Mouse (Mus musculus) forebrain, embryonic 16.5 days (tissue): ENCODE measurements around the gene Ccnl2. TPM values are rescaled to one million over a fixed set of nuclear protein-coding genes. Genes with fewer than 3 reads are reported as not detected.
A peak's percentile ranks its signal among the peaks of the same experiment; 100 is the strongest.

ENCODE experiments used
- ATAC-seq: fragments of 200-750 bp; cut with Nextera tagmentation; 2 replicates; pipeline ENCODE4 v1.8.0; 2017; ENCODE audit warnings: mild to moderate bottlenecking, moderate library complexity
- H3K27ac ChIP-seq: fragments of 300-500 bp; sonication (generic); 2 replicates; pipeline ENCODE4 v1.5.1; 2014; ENCODE audit warnings: low read length, control low read depth
- H3K27me3 ChIP-seq: fragments of 300-500 bp; sonication (generic); replicated peaks from 2 replicates; pipeline ENCODE4 v1.6.1; 2014; ENCODE audit warnings: low read length; ENCODE audit not compliant: control insufficient read depth, insufficient read depth
- H3K36me3 ChIP-seq: fragments of 300-500 bp; sonication (generic); 2 replicates; pipeline ENCODE4 v1.6.1; 2014; ENCODE audit not compliant: control insufficient read depth, insufficient read depth
- H3K4me1 ChIP-seq: fragments of 300-500 bp; sonication (generic); replicated peaks from 2 replicates; pipeline ENCODE4 v1.6.1; 2014; ENCODE audit warnings: low read length; ENCODE audit not compliant: control insufficient read depth, insufficient read depth
- H3K4me2 ChIP-seq: fragments of 300-500 bp; sonication (generic); 2 replicates; pipeline ENCODE4 v1.6.1; 2014; ENCODE audit warnings: mild to moderate bottlenecking, low read length, control low read depth
- H3K4me3 ChIP-seq: fragments of 300-500 bp; sonication (generic); replicated peaks from 2 replicates; pipeline ENCODE4 v1.5.1; 2014; ENCODE audit warnings: mild to moderate bottlenecking, low read length, control low read depth
- H3K9ac ChIP-seq: fragments of 300-500 bp; sonication (generic); replicated peaks from 2 replicates; pipeline ENCODE4 v1.6.1; 2014; ENCODE audit warnings: low read depth, low read length, control low read depth
- H3K9me3 ChIP-seq: fragments of 300-500 bp; sonication (generic); 2 replicates; pipeline ENCODE4 v1.6.1; 2016; ENCODE audit warnings: low read length; ENCODE audit not compliant: control insufficient read depth
- WGBS: fragments of 180-500 bp; shearing (Covaris S2); extraction: QIAGEN DNeasy Blood & Tissue Kit; methylation state at CpG from one replicate; pipeline ENCODE4 v1.1.7; 2014; 5-methylcytosine and 5-hydroxymethylcytosine counted together
- polyA plus RNA-seq: library from polyadenylated mRNA; unstranded; fragments of >200 nt; fragmentation: Nextera tagmentation; extraction: Ambion mirVana; gene quantifications from 2 replicates; pipeline ENCODE4 v1.2.1, GENCODE M21; 2015

Ccnl2 gene
- polyA plus RNA-seq, 1 experiment from 2014 or later: 188 TPM

- Histone ChIP-seq H3K4me3 (peak overlapping the region; percentile 78), H3K27ac (peak overlapping the region; percentile 87), H3K27me3 (no peaks in the 10 kb centered on the region), H3K4me1 (peaks cover 24% of the 10 kb centered on the region), H3K36me3 (peaks cover 7% of the 10 kb centered on the region; the same call in 1 of the 2 replicates), H3K9ac (peak overlapping the region; percentile 86), H3K4me2 (peak overlapping the region; percentile 93), H3K9me3 (no peaks in the 10 kb centered on the region)
- WGBS: under 1% methylated on average over 25 of the region's 25 CpGs
- ATAC-seq: no peak; the same call in 1 of the 2 replicates
These were observed 19.5 kb downstream of the Ccnl2 start for GRCm38 (mm10) chr4:155831831-155832230.

GRCm38 (mm10) chr4:155832321-155832720 lies 20.0 kb downstream of the Ccnl2 start:
- Histone ChIP-seq H3K27me3 (no peaks in the 10 kb centered on the region), H3K4me3 (peak overlapping the region; percentile 78), H3K4me1 (peaks cover 24% of the 10 kb centered on the region), H3K27ac (no peak overlapping the region), H3K4me2 (peak overlapping the region; percentile 93), H3K36me3 (peaks cover 3% of the 10 kb centered on the region; the same call in 1 of the 2 replicates), H3K9me3 (no peaks in the 10 kb centered on the region), H3K9ac (peak overlapping the region; percentile 86)
- no peak for ATAC-seq
- WGBS: 55% methylated on average over 10 of the region's 10 CpGs

GRCm38 (mm10) chr4:155833234-155833633 lies 20.9 kb downstream of the Ccnl2 start:
- no peak overlapping the region for H3K9ac ChIP-seq
- no peak overlapping the region for H3K4me2 ChIP-seq
- no peaks in the 10 kb centered on the region for H3K9me3 ChIP-seq
- H3K27ac ChIP-seq: no peak overlapping the region
- 86% methylated on average over 4 of the region's 4 CpGs for WGBS
- H3K27me3 ChIP-seq: no peaks in the 10 kb centered on the region
- no peaks in the 10 kb centered on the region; the same call in 1 of the 2 replicates for H3K36me3 ChIP-seq
- no peak overlapping the region for H3K4me3 ChIP-seq
- ATAC-seq: no peak
- H3K4me1 ChIP-seq: peaks cover 24% of the 10 kb centered on the region

- ATAC-seq: no peak
- Histone ChIP-seq H3K9me3 (no peaks in the 10 kb centered on the region), H3K4me2 (no peak overlapping the region), H3K4me1 (peaks cover 24% of the 10 kb centered on the region), H3K27ac (peak overlapping the region; percentile 16; the same call in 1 of the 2 replicates), H3K27me3 (no peaks in the 10 kb centered on the region), H3K36me3 (no peaks in the 10 kb centered on the region; the same call in 1 of the 2 replicates), H3K4me3 (no peak overlapping the region), H3K9ac (no peak overlapping the region)
- 35% methylated on average over 2 of the region's 2 CpGs for WGBS
These were observed 21.5 kb downstream of the Ccnl2 start for GRCm38 (mm10) chr4:155833836-155834235.

- Histone ChIP-seq H3K9ac (no peak overlapping the region), H3K27me3 (no peaks in the 10 kb centered on the region; the same call in 1 of the 2 replicates), H3K4me1 (peaks cover 26% of the 10 kb centered on the region), H3K4me2 (no peak overlapping the region), H3K27ac (no peak overlapping the region), H3K36me3 (no peaks in the 10 kb centered on the region; the same call in 1 of the 2 replicates), H3K4me3 (no peak overlapping the region), H3K9me3 (no peaks in the 10 kb centered on the region)
- 79% methylated on average over 11 of the region's 11 CpGs for WGBS
- ATAC-seq: no peak
These were observed 25.2 kb downstream of the Ccnl2 start for GRCm38 (mm10) chr4:155837404-155838010.

GRCm38 (mm10) chr4:155838187-155839153 lies 26.2 kb downstream of the Ccnl2 start:
- no peak overlapping the region for H3K4me3 ChIP-seq
- no peaks in the 10 kb centered on the region; the same call in 1 of the 2 replicates for H3K27me3 ChIP-seq
- H3K36me3 ChIP-seq: no peaks in the 10 kb centered on the region
- no peak overlapping the region for H3K9ac ChIP-seq
- H3K9me3 ChIP-seq: no peaks in the 10 kb centered on the region
- peaks cover 18% of the 10 kb centered on the region for H3K4me1 ChIP-seq
- no peak overlapping the region for H3K4me2 ChIP-seq
- no peak overlapping the region for H3K27ac ChIP-seq
- WGBS: 62% methylated on average over 8 of the region's 8 CpGs
- ATAC-seq: no peak

GRCm38 (mm10) chr4:155839483-155839910 lies 27.2 kb downstream of the Ccnl2 start, which contains the start of gene Mxra8:
Mxra8 (plus strand) TSS chr4:155839680.
- 5% methylated on average over 16 of the region's 16 CpGs for WGBS
- Histone ChIP-seq H3K27me3 (no peaks in the 10 kb centered on the region; the same call in 1 of the 2 replicates), H3K9ac (peak within 1 kb of the TSS; percentile 47), H3K9me3 (no peaks in the 10 kb centered on the region), H3K4me3 (peak within 1 kb of the TSS; percentile 25), H3K4me1 (peaks cover 11% of the 10 kb centered on the region), H3K36me3 (no peaks in the 10 kb centered on the region), H3K4me2 (peak within 1 kb of the TSS; percentile 40), H3K27ac (no peak within 1 kb of the TSS)
- ATAC-seq: peak; percentile 44; the same call in 1 of the 2 replicates

- H3K9ac ChIP-seq: peak overlapping the region; percentile 47
- H3K36me3 ChIP-seq: no peaks in the 10 kb centered on the region
- no peak overlapping the region for H3K27ac ChIP-seq
- H3K4me2 ChIP-seq: peak overlapping the region; percentile 40
- no peaks in the 10 kb centered on the region; the same call in 1 of the 2 replicates for H3K27me3 ChIP-seq
- H3K9me3 ChIP-seq: no peaks in the 10 kb centered on the region
- peaks cover 11% of the 10 kb centered on the region for H3K4me1 ChIP-seq
- WGBS: 11% methylated on average over 8 of the region's 8 CpGs
- ATAC-seq: no peak
- peak overlapping the region; percentile 25 for H3K4me3 ChIP-seq
These were observed 28.1 kb downstream of the Ccnl2 start for GRCm38 (mm10) chr4:155840076-155841002.
